Mouse (Mus musculus): ENCODE results near the gene F13a1. TPM values are rescaled to one million over a fixed set of nuclear protein-coding genes. Genes with fewer than 3 reads are reported as not detected.

F13a1 gene
- polyA plus RNA-seq (2015; fragmentation: Nextera tagmentation; extraction: Ambion mirVana), result 1.6 and 2.5 TPM in 2 replicates

DNA sequence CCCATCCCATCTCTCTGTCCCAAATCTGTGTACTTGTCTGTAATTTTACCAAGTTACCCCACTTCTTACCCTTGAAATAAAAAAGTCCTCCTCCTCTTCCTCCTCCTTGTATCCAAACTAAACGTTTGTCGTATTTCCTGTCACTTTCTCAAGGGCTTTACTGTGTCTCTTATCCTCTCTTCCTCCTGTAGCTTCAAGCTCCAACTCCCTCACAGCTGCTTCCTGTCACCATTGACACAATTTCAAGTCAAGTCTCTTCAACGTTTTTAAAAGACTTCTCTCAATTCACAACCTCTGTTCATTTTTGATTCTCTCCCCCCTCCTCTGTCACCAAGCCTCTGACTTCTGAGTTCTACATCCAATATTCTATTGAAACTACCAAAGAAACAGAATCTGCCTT lies at the start of gene F13a1:
TSS of gene F13a1 (minus strand) at position 119 of the 400 bp plus-strand sequence.
- Histone ChIP-seq H3K9ac (ENCODE audit: low read depth, low read length) (no peak within 1 kb of the TSS), H3K9me3 (ENCODE audit: control insufficient read depth) (no peaks in the 10 kb centered on the region), H3K27me3 (replicated peaks; ENCODE audit: control insufficient read depth, insufficient read depth, low read length) (no peaks in the 10 kb centered on the region), H3K27ac (ENCODE audit: low read depth, low read length) (no peak within 1 kb of the TSS), H3K4me2 (replicated peaks; ENCODE audit: low read depth) (no peak within 1 kb of the TSS), H3K4me3 (ENCODE audit: low read depth, low read length) (no peak within 1 kb of the TSS), H3K4me1 (replicated peaks; ENCODE audit: control insufficient read depth, insufficient read depth, low read length) (no peaks in the 10 kb centered on the region), H3K36me3 (ENCODE audit: control insufficient read depth, insufficient read depth) (no peaks in the 10 kb centered on the region)
- 53% methylated on average over 3 of the region's 3 CpGs for WGBS
- TF ChIP-seq CTCF (IDR thresholded peaks at IDR 0.05; ENCODE audit: low read depth), result no peak
- no peak for ATAC-seq

DNA sequence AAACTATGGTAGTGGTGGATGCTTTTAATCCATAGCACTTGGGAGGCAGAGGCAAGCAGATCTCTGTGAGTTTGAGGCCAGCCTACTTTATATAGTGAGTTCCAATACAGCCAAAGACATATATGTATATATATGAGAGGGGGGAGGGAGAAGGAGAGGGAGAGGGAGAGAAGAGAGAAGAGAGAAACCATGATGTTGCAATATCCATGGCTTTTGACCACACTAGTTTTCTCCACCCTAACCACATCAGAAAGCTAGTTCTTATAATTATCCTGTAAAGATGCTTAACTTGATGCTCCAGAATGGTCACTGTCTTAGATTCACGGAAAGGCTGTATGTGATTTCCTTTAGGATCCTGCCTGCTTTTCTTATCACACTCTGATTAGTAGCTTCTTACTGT lies 41.6 kb upstream of the F13a1 start:
- no peaks in the 10 kb centered on the region for H3K4me1 ChIP-seq (replicated peaks; ENCODE audit: control insufficient read depth, insufficient read depth, low read length)
- H3K27ac ChIP-seq (ENCODE audit: low read depth, low read length), result no peak overlapping the region
- no peaks in the 10 kb centered on the region for H3K36me3 ChIP-seq (ENCODE audit: control insufficient read depth, insufficient read depth)
- no peak for TF ChIP-seq CTCF (IDR thresholded peaks at IDR 0.05; ENCODE audit: low read depth)
- no peak overlapping the region for H3K9ac ChIP-seq (ENCODE audit: low read depth, low read length)
- no peak for ATAC-seq
- no peaks in the 10 kb centered on the region for H3K9me3 ChIP-seq (ENCODE audit: control insufficient read depth)
- no peaks in the 10 kb centered on the region for H3K27me3 ChIP-seq (replicated peaks; ENCODE audit: control insufficient read depth, insufficient read depth, low read length)
- no peak overlapping the region for H3K4me3 ChIP-seq (ENCODE audit: low read depth, low read length)
- 81% methylated on average over 1 of the region's 1 CpGs for WGBS
- H3K4me2 ChIP-seq (replicated peaks; ENCODE audit: low read depth), result no peak overlapping the region

DNA sequence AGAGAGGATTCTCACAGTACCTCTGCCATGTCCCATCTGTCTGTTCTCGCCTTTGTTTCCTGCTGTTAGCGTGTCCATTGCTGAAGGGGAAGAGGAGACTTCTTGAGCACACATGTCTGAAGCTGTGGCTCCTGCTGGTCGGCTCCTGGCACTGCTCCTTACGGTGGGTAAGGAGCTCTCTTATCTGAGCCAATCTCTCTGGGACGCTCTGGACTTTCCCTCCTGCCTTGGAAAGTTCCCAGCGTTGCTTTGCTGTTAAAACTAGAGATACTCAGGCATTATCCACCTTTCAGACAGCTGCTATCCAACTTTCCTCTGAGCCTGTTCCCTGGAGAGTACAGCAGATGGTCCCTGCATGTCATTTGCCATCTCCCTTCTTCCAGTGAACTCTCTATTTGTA lies 39.1 kb upstream of the F13a1 start:
- Histone ChIP-seq H3K4me1 (replicated peaks; ENCODE audit: control insufficient read depth, insufficient read depth, low read length) (no peaks in the 10 kb centered on the region), H3K27ac (ENCODE audit: low read depth, low read length) (no peak overlapping the region), H3K4me3 (ENCODE audit: low read depth, low read length) (no peak overlapping the region), H3K36me3 (ENCODE audit: control insufficient read depth, insufficient read depth) (no peaks in the 10 kb centered on the region), H3K27me3 (replicated peaks; ENCODE audit: control insufficient read depth, insufficient read depth, low read length) (no peaks in the 10 kb centered on the region), H3K9me3 (ENCODE audit: control insufficient read depth) (no peaks in the 10 kb centered on the region), H3K4me2 (replicated peaks; ENCODE audit: low read depth) (no peak overlapping the region), H3K9ac (ENCODE audit: low read depth, low read length) (no peak overlapping the region)
- 66% methylated on average over 6 of the region's 6 CpGs for WGBS
- TF ChIP-seq CTCF (IDR thresholded peaks at IDR 0.05; ENCODE audit: low read depth), result no peak
- ATAC-seq, result no peak

DNA sequence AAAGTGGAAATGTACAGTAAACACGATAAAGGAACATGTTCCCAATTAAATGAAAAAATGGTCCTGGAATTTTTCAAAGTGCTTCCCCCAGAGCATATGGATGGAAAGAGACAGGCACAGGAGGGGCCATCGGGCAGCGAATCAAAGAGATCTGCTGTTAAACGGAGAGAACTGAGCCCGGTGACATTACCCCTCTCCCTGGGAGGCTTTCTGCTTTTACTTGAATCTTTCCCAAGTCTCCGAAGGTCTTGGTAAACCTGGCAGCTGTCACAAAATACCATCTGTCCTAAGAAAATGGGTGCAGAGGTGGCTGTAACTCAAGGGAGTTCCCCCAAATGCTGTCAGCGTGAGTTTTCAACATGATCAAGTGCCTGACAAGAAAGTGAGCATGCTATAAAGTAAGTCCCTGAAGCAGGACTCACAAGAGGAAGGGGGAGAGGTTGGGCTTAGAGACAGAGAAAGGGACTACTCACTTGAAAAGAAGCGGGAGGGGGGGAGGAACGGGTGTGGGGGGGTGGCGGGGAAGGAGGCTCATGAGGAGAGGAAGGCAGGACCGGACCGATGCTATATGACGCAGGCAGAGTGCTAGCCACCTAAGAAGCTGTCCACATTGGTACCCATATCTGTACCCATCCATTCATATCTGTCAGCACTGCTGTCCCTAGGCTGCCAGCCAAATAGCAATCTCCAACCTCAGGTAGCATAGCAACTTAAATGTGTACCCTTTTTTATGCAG lies 31.6 kb upstream of the F13a1 start:
- Histone ChIP-seq H3K4me3 (ENCODE audit: low read depth, low read length) (no peak overlapping the region), H3K4me1 (replicated peaks; ENCODE audit: control insufficient read depth, insufficient read depth, low read length) (no peaks in the 10 kb centered on the region), H3K9me3 (ENCODE audit: control insufficient read depth) (no peaks in the 10 kb centered on the region), H3K4me2 (replicated peaks; ENCODE audit: low read depth) (no peak overlapping the region), H3K27ac (ENCODE audit: low read depth, low read length) (no peak overlapping the region), H3K36me3 (ENCODE audit: control insufficient read depth, insufficient read depth) (no peaks in the 10 kb centered on the region), H3K9ac (ENCODE audit: low read depth, low read length) (no peak overlapping the region), H3K27me3 (replicated peaks; ENCODE audit: control insufficient read depth, insufficient read depth, low read length) (no peaks in the 10 kb centered on the region)
- ATAC-seq, result no peak
- 65% methylated on average over 13 of the region's 13 CpGs for WGBS
- TF ChIP-seq CTCF (IDR thresholded peaks at IDR 0.05; ENCODE audit: low read depth), result no peak

DNA sequence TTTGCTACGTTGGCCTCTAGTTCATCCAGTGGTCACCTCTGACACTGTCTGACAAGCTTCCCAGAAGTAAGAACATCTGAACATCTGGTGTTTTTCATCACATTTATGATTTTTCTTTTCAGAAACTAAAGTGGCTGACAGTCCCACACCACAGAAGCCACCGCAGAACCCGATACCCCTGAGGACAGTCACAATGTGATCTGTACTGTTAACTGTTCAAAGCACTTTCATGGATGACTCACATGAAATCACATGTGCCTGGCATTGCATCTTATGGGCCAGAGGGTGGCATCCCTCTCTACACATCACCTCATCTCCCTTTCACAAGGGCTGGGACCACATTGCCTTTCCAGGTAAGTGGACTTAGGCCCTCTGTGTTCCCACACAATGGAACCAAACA lies 21.3 kb upstream of the F13a1 start:
- WGBS, result 83% methylated on average over 3 of the region's 3 CpGs
- H3K4me2 ChIP-seq (replicated peaks; ENCODE audit: low read depth), result no peak overlapping the region
- ATAC-seq, result no peak

DNA sequence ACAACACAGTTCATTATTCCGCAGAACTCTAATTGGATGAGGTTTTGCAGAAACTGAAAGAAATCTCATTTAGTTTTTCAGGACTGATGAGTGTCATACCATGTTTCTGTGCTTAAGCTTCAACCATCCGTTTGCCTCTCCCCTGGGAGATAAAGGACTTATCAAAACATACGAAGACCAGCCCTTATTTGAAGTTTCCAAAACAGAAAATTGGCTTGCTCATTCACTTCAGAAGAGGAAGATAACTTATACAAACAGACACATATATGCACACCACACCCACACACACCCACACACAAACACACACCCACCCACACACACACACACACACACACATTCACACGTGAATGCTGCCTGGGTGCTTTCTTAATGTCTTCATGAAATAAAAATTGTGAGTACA lies 20.8 kb upstream of the F13a1 start:
- Histone ChIP-seq H3K4me3 (ENCODE audit: low read depth, low read length) (no peak overlapping the region), H3K9ac (ENCODE audit: low read depth, low read length) (no peak overlapping the region), H3K4me1 (replicated peaks; ENCODE audit: control insufficient read depth, insufficient read depth, low read length) (no peaks in the 10 kb centered on the region), H3K27ac (ENCODE audit: low read depth, low read length) (no peak overlapping the region), H3K27me3 (replicated peaks; ENCODE audit: control insufficient read depth, insufficient read depth, low read length) (no peaks in the 10 kb centered on the region), H3K9me3 (ENCODE audit: control insufficient read depth) (no peaks in the 10 kb centered on the region), H3K36me3 (ENCODE audit: control insufficient read depth, insufficient read depth) (no peaks in the 10 kb centered on the region), H3K4me2 (replicated peaks; ENCODE audit: low read depth) (no peak overlapping the region)
- no peak for ATAC-seq
- no peak for TF ChIP-seq CTCF (IDR thresholded peaks at IDR 0.05; ENCODE audit: low read depth)
- WGBS, result 48% methylated on average over 4 of the region's 4 CpGs

More for the DNA sequence above, 21.3 kb upstream of the F13a1 start:
- no peak overlapping the region for H3K27ac ChIP-seq (ENCODE audit: low read depth, low read length)
- no peaks in the 10 kb centered on the region for H3K36me3 ChIP-seq (ENCODE audit: control insufficient read depth, insufficient read depth)
- H3K9ac ChIP-seq (ENCODE audit: low read depth, low read length), result no peak overlapping the region
- no peaks in the 10 kb centered on the region for H3K4me1 ChIP-seq (replicated peaks; ENCODE audit: control insufficient read depth, insufficient read depth, low read length)
- no peak for TF ChIP-seq CTCF (IDR thresholded peaks at IDR 0.05; ENCODE audit: low read depth)
- no peak overlapping the region for H3K4me3 ChIP-seq (ENCODE audit: low read depth, low read length)
- H3K9me3 ChIP-seq (ENCODE audit: control insufficient read depth), result no peaks in the 10 kb centered on the region
- H3K27me3 ChIP-seq (replicated peaks; ENCODE audit: control insufficient read depth, insufficient read depth, low read length), result no peaks in the 10 kb centered on the region

Data from intestine, postnatal 0 days (tissue).